Mouse (Mus musculus) MEL (cell line): ENCODE data around the gene BC051665.

Experiments used
- GABPA ChIP-seq: IDR thresholded peaks from 2 replicates; pipeline ENCODE4 v1.6.1; 2012; ENCODE audit warnings: low read depth, mild to moderate bottlenecking, inconsistent platforms, low read length, improper control_type of control experiment, moderate library complexity
- GATA1 ChIP-seq: IDR thresholded peaks from 2 replicates; pipeline ENCODE4 v1.6.1; 2011; ENCODE audit warnings: low read depth, low read length, improper control_type of control experiment

DNA sequence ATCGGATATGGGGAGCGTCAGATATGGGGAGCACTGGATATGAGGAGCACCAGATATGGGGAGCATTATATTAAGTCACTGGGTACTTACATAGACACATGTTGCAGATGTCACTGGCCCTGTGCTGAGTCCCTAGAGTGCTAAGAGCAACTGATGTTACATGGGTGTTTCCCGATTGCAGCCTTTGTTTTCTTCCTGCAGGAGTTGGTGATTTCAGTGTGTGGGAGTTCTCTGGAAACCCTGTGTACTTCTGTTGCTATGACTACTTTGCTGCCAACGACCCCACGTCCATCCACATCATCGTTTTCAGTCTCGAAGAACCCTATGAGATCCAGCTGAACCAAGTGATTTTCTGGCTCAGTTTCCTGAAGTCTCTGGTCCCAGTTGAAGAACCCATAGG lies 35.2 kb downstream of the BC051665 start:
- no peak for TF ChIP-seq GATA1
- no peak for TF ChIP-seq GABPA
